Mouse (Mus musculus) ES-E14 (cell line): ENCODE data around the gene Timm10.

Experiments used
- CHD2 ChIP-seq: IDR thresholded peaks from 2 replicates; pipeline ENCODE4 v1.6.1; 2014; ENCODE audit warnings: mild to moderate bottlenecking, low read depth, low read length, inconsistent platforms
- HCFC1 ChIP-seq: IDR thresholded peaks from 2 replicates; pipeline ENCODE4 v1.6.1; 2012; ENCODE audit warnings: low read length, inconsistent platforms, borderline replicate concordance; ENCODE audit not compliant: insufficient read depth
- MAFK ChIP-seq: IDR thresholded peaks from 2 replicates; pipeline ENCODE4 v1.6.1; 2014; ENCODE audit warnings: mild to moderate bottlenecking, low read depth, low read length, inconsistent platforms; ENCODE audit not compliant: insufficient read depth
- ZC3H11A ChIP-seq: IDR thresholded peaks from 2 replicates; pipeline ENCODE4 v1.6.1; 2012; ENCODE audit warnings: low read depth, mild to moderate bottlenecking, inconsistent platforms, low read length, borderline replicate concordance
- ZNF384 ChIP-seq: IDR thresholded peaks from 2 replicates; pipeline ENCODE4 v1.6.1; 2012; ENCODE audit warnings: low read depth, low read length, inconsistent platforms

DNA sequence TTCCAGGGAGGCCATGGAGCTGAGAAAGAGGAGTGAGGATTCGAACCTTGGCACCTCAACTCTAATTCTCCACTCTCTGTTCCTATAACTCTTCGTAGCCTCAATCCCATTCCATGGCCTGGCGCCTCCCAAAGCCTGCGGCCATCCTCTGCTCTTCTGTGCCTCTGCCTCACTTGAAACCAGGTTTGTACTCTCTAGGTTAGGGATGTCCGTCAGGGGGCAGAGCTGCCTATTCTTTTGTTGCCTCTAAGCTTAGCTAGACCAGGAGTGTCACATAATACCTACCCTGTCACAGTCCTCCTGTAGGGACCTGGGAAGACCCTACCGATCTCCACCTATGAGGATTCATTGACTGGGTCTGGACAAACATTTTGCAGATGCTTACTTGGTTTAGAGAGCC, 14.1 kb upstream of the Timm10 start:
- TF ChIP-seq HCFC1 (no peak), ZC3H11A (no peak), MAFK (no peak), CHD2 (no peak), ZNF384 (no peak)
